Mouse (Mus musculus): ENCODE results near the gene R3hdm4.
A peak's percentile ranks its signal among the peaks of the same experiment; 100 is the strongest.
"Not testable (repeated sequence)": the region's sequence is repeated elsewhere in the genome, so short reads cannot be mapped to it uniquely, and the experiment has no call there.

Gene R3hdm4

GRCm38 (mm10) chr10:79920958-79921535 is at the start of gene R3hdm4:
Gene R3hdm4 (minus strand): TSS chr10:79921208.
- no peak for DNase-seq (ENCODE audit: extremely low spot score, low spot score)

- DNase-seq (ENCODE audit: extremely low spot score, low spot score), result no peak
Observed at GRCm38 (mm10) chr10:79970415-79971182, 49.6 kb upstream of the R3hdm4 start, which contains the start of gene Grin3b. Gene Grin3b (plus strand): TSS chr10:79970715.

GRCm38 (mm10) chr10:79969124-79969568 is 48.1 kb upstream of the R3hdm4 start:
- DNase-seq (ENCODE audit: extremely low spot score, low spot score), result no peak

- DNase-seq (ENCODE audit: extremely low spot score, low spot score), result no peak
Observed at GRCm38 (mm10) chr10:79968181-79968580, 47.2 kb upstream of the R3hdm4 start.

GRCm38 (mm10) chr10:79966886-79967400 is 45.9 kb upstream of the R3hdm4 start:
- no peak for DNase-seq (ENCODE audit: extremely low spot score, low spot score)

- no peak for DNase-seq (ENCODE audit: extremely low spot score, low spot score)
Observed at GRCm38 (mm10) chr10:79965325-79965724, 44.3 kb upstream of the R3hdm4 start.

- no peak for DNase-seq (ENCODE audit: extremely low spot score, low spot score)
Observed at GRCm38 (mm10) chr10:79964727-79965126, 43.7 kb upstream of the R3hdm4 start.

GRCm38 (mm10) chr10:79960671-79961294 is 39.8 kb upstream of the R3hdm4 start:
- no peak for DNase-seq (ENCODE audit: extremely low spot score, low spot score)

GRCm38 (mm10) chr10:79959847-79960601 is 39.0 kb upstream of the R3hdm4 start, which contains the start of gene Wdr18:
Gene Wdr18 (plus strand): TSS chr10:79960152.
- peak; percentile 100 for DNase-seq (ENCODE audit: extremely low spot score, low spot score)

- DNase-seq (ENCODE audit: extremely low spot score, low spot score), result not testable (repeated sequence)
Observed at GRCm38 (mm10) chr10:79959412-79959811, 38.4 kb upstream of the R3hdm4 start.

- peak; percentile 85 for DNase-seq (ENCODE audit: extremely low spot score, low spot score)
Observed at GRCm38 (mm10) chr10:79958140-79958816, 37.3 kb upstream of the R3hdm4 start.

GRCm38 (mm10) chr10:79956643-79957154 is 35.7 kb upstream of the R3hdm4 start:
- DNase-seq (ENCODE audit: extremely low spot score, low spot score), result no peak

- no peak for DNase-seq (ENCODE audit: extremely low spot score, low spot score)
Observed at GRCm38 (mm10) chr10:79955691-79956090, 34.7 kb upstream of the R3hdm4 start.

- no peak for DNase-seq (ENCODE audit: extremely low spot score, low spot score)
Observed at GRCm38 (mm10) chr10:79953946-79954345, 32.9 kb upstream of the R3hdm4 start.

- no peak for DNase-seq (ENCODE audit: extremely low spot score, low spot score)
Observed at GRCm38 (mm10) chr10:79950661-79951060, 29.7 kb upstream of the R3hdm4 start.

- no peak for DNase-seq (ENCODE audit: extremely low spot score, low spot score)
Observed at GRCm38 (mm10) chr10:79949873-79950272, 28.9 kb upstream of the R3hdm4 start.

GRCm38 (mm10) chr10:79947502-79947901 is 26.5 kb upstream of the R3hdm4 start:
- DNase-seq (ENCODE audit: extremely low spot score, low spot score), result no peak

GRCm38 (mm10) chr10:79946752-79947322 is 25.8 kb upstream of the R3hdm4 start:
- DNase-seq (ENCODE audit: extremely low spot score, low spot score), result no peak

GRCm38 (mm10) chr10:79945507-79946234 is 24.7 kb upstream of the R3hdm4 start:
- peak; percentile 60 for DNase-seq (ENCODE audit: extremely low spot score, low spot score)

Measured in neural tube, embryonic 10.5 days (tissue).